Mouse (Mus musculus) G1E-ER4 (cell line): ENCODE measurements around the gene 1700019N19Rik. TPM values are rescaled to one million over a fixed set of nuclear protein-coding genes. Genes with fewer than 3 reads are reported as not detected.

ENCODE experiments used
- GATA1 ChIP-seq: IDR thresholded peaks from one replicate; pipeline ENCODE4 v1.8.0; 2012; ENCODE audit warnings: low read length, inconsistent platforms
- polyA plus RNA-seq: library from polyadenylated mRNA; stranded (reverse); fragments of >175 nt; gene quantifications from 2 replicates; pipeline ENCODE4 v1.2.3, GENCODE M21; 2012

Gene 1700019N19Rik
- polyA plus RNA-seq, 1 experiment: not detected

DNA sequence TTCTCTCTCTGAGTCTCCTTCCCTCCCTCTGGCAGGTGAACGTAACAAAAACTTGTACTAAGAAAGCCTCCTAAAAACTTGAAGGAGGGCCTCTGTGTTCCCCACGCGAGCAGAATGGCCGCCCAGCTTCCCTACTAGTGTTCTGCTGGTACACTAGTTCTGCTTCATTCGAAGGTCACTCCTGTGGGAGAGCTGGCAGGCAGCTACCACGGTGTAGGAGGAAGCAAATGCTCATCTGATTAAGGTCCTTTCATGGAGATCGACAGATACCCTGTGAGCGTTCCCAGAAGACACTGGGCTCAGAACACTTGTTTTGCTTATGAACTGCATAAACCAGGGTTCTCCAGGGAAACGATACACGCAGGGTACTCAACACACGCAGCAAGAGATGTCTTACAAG lies 23.1 kb upstream of the 1700019N19Rik start:
- TF ChIP-seq GATA1: no peak

DNA sequence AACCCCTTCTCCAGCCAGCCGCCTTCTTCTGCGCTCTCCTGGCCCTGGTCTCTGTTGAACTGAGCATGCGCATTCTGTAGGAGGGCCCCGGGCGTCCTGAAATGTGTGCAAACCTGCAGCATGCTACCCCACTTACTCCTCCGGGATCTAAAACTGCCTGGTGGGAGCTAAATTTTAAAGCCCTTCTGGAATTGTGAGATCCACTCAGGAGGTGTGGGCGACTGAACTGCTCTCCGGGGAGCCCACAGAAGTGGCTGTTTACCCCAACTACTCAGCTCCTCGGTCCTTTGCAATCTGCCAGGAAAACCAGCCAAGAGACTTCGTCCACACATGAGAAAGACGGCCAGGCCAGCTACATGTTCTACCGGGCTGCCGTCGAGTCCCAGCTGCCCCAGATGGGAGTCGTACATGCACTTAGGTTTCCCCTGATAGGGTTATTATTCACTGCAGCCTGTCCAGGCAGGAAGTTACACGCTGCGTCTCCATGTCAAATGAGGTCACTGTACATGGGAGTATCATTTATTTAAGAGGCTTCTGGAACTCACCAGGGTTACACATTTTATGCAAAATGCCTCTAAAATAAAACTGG lies 22.3 kb upstream of the 1700019N19Rik start:
- TF ChIP-seq GATA1: no peak

DNA sequence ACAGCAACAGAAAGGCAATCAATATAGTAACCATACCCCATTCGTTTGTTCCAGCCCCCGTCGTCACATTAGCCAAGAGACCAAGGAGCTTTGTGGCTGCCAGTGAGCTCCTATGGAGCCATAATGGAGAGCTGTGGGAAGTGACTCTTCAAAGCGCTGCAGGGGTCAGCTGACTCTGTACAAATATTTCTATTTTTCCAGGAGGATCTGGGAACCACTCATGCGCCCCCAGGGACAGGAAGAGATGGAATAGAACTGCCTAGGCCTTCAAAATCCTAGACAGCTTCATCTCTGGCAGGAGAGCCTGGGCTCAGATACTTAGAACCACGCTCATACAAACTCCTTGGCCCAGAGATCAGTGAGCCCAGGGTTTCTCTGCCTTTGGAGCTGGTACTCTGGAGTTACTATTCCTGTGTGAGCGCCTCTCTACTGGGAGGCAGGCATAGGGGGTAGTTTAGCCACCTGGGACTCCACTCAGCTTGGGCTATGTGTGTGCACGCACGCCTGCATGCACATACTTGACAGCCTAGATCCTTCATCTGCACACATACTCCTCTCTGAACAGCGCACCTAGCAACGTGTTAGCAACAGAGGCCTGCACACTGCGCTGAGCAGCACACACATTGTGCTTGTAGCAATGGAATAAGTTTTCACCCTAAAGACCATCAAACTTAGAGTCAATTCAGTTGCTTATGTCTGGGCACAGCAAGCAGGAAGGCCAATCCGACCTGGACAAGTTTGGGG lies 21.1 kb upstream of the 1700019N19Rik start:
- TF ChIP-seq GATA1: no peak

DNA sequence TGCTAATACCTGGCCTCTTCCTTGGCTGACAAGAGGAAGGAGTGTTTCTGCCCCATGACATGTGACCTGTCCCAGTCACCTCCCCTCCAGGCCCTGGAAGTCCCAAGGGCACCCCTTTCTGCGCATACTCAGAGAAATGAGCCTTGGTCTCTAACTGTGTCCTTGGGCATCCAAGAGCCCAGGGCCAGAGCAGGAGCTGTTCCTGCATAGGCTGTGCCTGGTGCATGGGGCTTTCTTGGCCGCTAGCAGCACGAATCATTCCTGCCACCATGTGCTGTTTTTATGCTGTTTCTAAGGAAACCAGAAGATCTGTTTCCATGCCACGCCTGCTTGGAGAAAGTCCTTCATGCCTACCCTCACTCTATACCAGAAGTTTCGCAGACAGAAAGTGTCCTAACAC lies 16.3 kb upstream of the 1700019N19Rik start:
- TF ChIP-seq GATA1: no peak

DNA sequence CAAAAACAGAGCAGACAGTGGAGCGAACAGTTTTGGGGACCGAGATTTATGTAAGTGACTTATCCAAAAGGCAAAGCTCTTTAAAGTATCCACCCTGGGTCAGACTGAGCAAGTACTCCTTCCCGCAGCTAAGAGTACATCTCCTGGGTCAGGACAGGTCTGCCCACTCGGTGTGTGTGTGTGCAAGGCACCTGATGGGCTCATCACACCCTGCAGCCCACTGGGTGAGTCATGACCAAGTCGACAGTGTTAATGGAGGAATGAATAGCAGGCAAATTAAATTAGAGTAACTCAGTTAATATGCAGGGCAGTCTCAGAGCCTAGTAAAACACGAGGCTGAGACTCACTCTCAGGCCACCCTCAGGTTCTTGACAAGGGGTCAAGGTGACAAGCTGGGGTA lies 14.6 kb upstream of the 1700019N19Rik start:
- TF ChIP-seq GATA1: no peak

DNA sequence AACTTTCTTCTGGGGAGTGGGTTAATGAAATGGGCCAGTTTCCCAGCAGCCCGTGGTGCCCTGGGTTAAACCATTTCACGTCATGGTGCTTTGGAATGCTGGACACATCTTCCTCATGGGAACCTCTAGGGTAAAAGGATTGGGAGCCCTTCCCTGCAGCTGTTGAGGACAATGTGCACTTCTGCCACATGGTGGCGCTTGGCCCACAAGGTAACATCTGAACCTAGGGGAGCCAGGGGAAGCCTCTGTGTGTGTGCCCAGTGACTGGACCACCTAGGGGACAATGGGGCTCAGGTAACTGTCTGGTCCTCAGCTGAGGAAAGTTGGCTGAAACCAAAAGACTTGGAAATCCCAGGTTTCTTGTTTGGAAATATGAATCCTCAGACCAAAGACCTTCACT lies 12.1 kb upstream of the 1700019N19Rik start:
- TF ChIP-seq GATA1: no peak

DNA sequence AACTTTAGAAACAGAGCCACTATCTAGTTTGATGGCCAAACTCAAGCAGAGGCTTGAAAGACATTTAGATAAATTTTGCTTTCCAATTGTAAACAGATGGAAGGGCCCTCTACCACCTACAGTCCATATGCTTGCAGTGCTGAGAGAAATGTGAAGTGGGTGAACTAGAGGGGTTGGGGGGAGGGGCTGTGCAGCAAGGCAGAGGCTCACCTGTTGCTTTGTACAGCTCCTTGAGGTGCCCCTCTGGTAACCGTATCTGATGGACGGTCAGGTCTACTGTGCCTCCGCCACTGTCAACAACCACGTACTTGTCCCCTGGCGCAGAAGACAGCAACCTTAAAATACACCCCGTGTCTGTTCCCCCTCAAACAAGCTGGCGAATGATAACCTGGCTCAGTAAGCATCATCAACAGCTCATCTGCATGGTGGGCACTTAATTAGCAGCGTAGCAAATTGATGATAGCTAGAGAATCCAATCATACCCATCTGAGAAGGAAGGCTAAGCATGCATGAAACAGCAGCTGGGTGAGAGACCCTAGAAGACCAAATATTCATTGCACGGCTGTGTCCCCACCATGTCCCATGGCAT lies 11.0 kb upstream of the 1700019N19Rik start:
- TF ChIP-seq GATA1: no peak

DNA sequence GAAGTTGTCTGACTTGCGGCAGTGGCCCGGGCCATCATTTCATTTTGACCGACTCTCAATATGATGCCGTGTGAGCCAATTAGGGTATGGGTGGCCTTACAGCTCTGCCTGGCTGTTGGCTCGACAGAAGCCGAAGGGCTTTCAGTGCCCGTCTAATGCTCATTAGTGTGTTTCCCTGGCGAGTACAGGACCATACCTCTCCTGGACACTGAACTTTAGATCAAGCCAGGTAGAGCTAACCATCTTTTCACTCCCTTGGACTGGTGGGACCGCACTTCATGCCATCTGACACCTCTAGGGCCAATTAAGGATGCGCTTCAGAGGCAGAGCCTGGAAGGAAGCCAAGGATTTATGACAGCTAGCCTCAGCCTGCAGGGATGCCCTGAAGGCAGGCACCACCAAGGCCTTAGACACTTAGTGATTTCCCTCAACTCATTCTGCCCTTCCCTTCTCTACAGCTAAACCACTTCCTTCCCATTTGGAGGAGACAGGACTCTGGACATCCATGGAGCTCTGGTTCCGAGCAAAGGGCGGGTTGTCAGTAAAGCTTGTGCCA lies 931 bp upstream of the 1700019N19Rik start:
- TF ChIP-seq GATA1: no peak

DNA sequence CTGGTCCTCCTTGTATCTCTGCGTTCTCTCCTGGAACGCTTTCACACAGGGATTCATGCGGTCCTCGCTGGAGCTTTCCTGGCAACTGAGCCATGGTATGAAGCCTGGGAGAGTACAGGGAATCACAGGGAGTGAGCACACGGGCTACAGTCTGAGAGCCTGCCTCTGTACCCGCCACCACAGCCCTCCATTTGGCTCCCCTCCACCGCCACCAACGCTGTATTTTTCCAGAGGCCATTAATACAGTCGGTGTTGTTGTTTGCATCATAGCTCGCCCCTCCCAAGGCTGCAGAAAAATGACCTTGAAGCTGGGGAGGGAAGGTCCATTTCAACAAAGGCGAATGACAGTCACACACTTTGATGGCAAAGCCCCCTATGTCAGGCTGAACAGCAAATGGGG lies 5.1 kb downstream of the 1700019N19Rik start:
- no peak for TF ChIP-seq GATA1

DNA sequence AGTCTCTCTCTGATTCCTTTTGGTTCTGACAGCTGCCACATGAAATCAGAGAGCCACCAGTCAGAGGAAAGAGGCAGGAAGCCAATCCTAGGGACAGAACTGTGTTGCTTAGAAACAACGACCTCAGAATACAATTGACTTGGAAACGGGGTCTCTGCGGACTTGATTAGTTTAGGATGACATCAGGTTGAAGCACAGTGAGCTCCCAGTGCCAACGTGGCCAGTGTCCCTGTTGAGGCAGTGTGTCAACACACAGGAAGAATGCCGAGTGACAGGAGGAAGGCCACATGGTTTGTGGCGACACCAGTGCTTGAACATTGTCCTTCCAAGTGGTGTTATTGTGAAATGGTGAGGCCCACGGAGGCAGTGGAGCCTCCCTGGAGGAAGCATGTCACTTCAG lies 10.3 kb downstream of the 1700019N19Rik start:
- TF ChIP-seq GATA1: no peak

DNA sequence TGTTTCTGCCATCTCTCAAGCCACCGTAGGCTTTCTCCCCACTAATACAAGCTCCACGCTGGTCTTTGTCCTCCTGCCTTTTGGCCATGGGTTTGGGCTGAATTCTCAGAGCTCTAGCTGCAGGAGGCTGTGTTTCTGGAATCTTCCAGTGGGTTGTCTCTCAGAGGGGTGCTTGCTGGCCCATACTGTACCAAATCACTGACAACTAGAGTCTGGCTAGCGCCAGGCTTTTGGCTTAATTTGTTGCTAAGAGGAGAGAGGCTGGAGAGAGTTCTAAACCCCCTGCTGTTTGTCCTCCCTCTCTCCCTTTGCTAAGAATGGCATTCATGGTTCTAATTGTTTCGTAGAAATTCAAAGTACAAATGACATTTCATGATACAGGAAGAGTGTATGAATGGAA lies 12.7 kb downstream of the 1700019N19Rik start:
- no peak for TF ChIP-seq GATA1

DNA sequence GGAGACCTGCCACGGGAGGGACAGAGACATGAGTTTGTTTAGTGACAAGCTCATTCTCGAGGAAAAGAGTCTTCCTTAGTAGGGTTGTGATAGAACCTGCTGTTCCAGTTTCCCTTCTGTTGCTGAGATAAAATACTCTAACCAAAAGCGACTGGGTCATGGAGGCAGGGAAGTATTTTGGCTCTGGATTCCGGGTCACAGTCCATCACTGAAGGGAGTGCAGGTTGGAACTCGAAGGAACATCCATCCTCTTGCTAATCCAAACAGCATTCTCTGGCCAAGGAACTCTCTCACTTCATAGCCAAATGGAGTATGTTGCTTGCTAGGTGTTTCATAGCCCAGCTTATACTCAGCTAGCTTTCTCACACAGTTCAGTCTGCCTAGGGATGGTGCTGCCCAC lies 17.8 kb downstream of the 1700019N19Rik start:
- TF ChIP-seq GATA1: no peak

DNA sequence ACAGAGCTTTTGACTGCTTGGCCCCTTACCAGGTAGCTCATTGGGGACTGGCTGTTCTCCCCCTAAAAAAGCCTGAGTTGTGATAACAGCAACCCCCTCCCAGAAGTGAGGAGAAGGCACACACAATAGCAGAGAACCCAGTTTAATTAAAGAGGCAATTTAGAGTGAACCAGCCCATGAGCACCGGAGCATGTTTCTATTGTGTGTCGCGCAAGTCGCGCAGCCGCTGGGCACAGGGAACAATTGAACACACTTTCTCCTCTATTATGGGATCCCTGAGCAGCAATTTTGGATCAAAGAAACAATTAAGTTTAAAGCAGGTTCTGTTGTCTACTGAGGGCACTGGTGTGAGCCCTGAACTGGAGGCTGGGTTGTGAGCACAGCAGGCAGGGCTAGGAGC lies 26.9 kb downstream of the 1700019N19Rik start:
- no peak for TF ChIP-seq GATA1

DNA sequence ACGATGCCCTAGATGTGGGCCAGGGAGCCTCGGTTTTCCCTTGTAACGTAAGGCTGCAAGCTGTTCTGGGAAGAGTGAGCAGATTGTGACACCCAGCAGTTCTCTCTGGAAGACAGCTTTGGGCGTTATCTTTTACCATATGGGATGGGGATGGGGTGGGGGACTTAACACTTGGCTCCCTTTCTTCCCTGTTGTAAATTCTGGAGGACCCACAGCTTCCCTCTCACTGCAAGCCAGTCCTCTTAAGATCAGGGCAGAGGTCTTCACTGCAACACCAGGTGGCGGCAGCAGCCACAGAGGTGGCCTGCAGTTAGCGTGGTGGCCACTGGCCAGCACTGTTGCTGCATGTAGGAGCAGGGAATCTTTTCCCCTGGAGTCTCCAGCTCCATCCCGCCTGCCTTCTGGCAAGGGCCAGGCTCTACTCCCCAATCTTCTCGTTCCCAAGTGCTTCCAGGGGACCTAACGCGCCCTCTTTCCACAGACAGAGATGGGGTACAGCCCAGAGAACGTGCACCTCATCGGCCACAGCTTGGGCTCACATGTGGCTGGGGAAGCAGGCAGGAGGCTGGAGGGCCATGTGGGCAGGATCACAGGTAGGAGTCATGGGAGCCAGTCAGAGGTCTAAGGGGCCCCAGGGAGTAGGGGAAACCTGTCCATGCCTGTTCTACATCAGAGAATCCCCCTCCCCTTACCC lies 31.3 kb downstream of the 1700019N19Rik start:
- TF ChIP-seq GATA1: no peak

DNA sequence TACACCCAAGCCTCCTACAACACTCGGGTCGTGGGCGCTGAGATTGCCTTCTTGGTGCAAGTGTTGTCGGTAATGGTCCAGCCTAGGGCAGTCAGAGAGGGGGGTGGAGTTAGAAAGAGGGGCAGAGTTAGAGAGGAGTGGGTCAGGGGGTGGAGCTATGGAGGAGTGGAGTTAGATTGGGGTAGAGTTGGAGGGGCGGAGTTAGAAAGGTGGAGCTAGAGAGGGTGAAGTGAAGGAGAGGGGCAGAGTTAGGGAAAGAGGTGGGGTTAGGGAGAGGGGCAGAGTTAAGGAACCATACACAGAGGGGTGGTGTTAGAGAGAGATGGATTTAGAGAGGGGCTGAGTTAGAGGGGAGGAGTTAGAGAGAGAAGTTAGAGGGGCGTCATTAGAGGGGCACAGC lies 31.9 kb downstream of the 1700019N19Rik start:
- TF ChIP-seq GATA1: no peak

DNA sequence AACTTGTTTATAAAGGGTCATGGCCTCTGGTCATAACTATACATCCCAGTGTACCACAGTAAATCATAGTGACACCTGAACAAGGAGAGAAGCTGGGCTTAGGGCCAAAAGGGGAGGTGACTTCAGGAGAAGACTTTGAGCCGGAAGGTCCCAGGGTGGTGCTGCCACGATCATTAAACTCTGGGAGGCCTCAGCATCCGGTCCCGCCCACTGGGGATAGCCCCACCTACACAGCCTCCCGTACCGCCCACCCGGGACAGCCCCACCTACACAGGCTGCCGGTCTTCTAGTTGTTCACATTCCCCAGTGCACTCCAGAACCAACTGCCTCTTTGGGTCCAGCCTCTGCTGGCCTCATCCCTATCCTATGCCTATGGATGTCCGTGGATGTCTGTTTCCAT lies 34.8 kb downstream of the 1700019N19Rik start, which contains the start of gene Pnliprp2:
Gene Pnliprp2, plus strand, starts transcription at position 297 of the 400 bp plus-strand sequence.
- no peak for TF ChIP-seq GATA1

DNA sequence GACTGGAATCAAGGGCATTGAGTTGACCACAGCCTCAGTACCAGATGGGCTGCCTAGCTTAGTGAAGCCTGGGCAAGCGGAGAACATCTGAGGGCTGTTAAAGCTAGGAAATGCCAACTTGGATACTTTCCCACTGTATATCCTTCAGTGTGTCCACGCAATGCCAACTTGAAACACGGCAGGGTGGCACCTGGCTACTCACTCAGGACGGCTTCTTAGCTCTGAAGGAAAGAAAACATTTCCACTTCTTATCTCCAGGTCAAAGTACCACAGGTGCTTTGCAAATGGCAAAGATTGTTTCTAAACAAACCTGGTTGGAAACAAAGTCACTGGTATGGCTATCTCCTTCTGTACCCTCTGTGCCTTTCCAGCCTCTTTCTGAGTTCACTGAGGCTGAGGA lies 35.4 kb downstream of the 1700019N19Rik start:
- no peak for TF ChIP-seq GATA1
